Mouse (Mus musculus): ENCODE measurements around the gene Casq2. TPM values are rescaled to one million over a fixed set of nuclear protein-coding genes. Genes with fewer than 3 reads are reported as not detected.

Gene Casq2
- total and polyA plus RNA-seq, 3 experiments: 361 to 848 (median 833) TPM

DNA sequence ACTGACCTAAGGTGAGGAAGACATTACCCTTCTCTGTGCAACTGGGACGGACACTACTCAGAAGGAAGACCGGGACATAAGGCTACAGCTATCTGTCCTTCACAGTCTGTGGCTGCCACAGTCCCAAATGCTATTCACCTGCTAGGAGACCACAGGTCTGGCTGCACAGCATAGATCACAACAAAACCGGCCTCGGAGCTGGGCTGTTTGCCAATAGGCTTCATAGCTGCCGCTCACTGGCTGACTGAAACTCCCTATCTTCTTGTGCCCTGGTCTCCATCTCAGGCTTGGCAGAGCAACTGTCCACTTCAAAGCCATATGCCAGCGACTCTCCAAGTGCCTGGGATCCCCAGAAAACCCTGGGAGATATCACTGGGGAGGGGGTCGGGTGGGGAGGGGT lies 94.5 kb downstream of the Casq2 start:
- intact Hi-C loops (cut with DNase I): no loop called here
- no peaks in the 10 kb centered on the region for H3K4me1 ChIP-seq (ENCODE audit: control insufficient read depth, insufficient read depth, low read length)
- no peaks in the 10 kb centered on the region for H3K27me3 ChIP-seq (ENCODE audit: control insufficient read depth, insufficient read depth, low read length)
- peak in 1 of 2 experiments; percentile 68 for DNase-seq
- 44% methylated on average over 7 of the region's 7 CpGs for WGBS
- no peak overlapping the region for H3K4me3 ChIP-seq
- no peak overlapping the region for H3K9ac ChIP-seq (ENCODE audit: low read depth, low read length)
- TF ChIP-seq EP300 (IDR thresholded peaks at IDR 0.05; ENCODE audit: insufficient read depth, low read depth, low read length) (0 out of 2 replicates have a peak, but pooled peaks have one; percentile 7), POLR2A (IDR thresholded peaks at IDR 0.05; ENCODE audit: insufficient read depth, low read depth, low read length) (no peak), CTCF (IDR thresholded peaks at IDR 0.05) (no peak)
- no peaks in the 10 kb centered on the region for H3K36me3 ChIP-seq (ENCODE audit: control insufficient read depth, insufficient read depth, low read length)
- H3K79me2 ChIP-seq (replicated peaks; ENCODE audit: control insufficient read depth, insufficient read depth, low read length): peaks cover 1% of the 10 kb centered on the region; the same call in 1 of the 2 replicates
- no peak overlapping the region for H3K27ac ChIP-seq

DNA sequence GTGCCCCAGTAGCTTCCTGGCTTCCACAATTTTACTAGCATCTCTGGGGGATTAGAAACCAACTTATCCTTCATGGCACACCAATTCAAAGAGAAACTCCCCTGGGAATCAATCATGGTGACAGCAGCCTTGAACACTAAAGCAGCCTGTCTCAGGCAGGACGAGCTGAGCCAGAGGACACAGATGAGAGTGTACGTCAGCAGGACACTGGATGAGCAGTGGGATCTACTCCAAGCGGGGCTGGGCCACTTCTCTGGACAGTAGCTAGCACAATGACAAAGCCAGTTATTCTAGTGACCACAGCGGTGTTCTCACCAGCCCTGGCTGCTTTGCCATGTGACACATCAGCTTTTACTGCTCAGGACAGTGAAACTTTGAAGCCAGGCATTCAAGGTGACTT lies 95.0 kb downstream of the Casq2 start:
- H3K36me3 ChIP-seq (ENCODE audit: control insufficient read depth, insufficient read depth, low read length): no peaks in the 10 kb centered on the region
- TF ChIP-seq EP300 (IDR thresholded peaks at IDR 0.05; ENCODE audit: insufficient read depth, low read depth, low read length) (no peak), POLR2A (IDR thresholded peaks at IDR 0.05; ENCODE audit: insufficient read depth, low read depth, low read length) (no peak), CTCF (IDR thresholded peaks at IDR 0.05) (no peak)
- no peaks in the 10 kb centered on the region for H3K4me1 ChIP-seq (ENCODE audit: control insufficient read depth, insufficient read depth, low read length)
- H3K27me3 ChIP-seq (ENCODE audit: control insufficient read depth, insufficient read depth, low read length): no peaks in the 10 kb centered on the region
- no peak overlapping the region for H3K27ac ChIP-seq
- WGBS: 69% methylated on average over 4 of the region's 4 CpGs
- DNase-seq: no peak
- H3K79me2 ChIP-seq (replicated peaks; ENCODE audit: control insufficient read depth, insufficient read depth, low read length): peaks cover 1% of the 10 kb centered on the region; the same call in 1 of the 2 replicates
- intact Hi-C loops (cut with DNase I): no loop called here
- H3K9ac ChIP-seq (ENCODE audit: low read depth, low read length): no peak overlapping the region
- no peak overlapping the region for H3K4me3 ChIP-seq

DNA sequence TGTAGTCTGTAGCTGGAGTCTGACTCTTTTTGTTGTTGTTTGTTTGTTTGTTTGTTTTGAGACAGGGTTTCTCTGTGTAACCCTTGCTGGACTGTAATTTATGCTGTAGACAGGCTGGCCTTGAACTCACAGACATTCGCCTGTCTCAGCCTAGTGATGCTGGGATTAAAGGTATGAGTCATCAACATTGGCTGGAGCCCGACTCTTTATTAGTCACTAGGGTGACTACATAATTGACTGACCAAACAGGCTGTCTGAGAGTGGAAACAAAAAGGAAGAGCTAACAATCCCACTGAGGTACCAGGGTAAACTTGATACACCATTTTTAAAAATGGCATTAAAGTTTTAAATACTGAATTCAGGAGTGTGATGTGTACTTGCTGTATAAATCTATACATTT lies 96.4 kb downstream of the Casq2 start:
- TF ChIP-seq POLR2A (IDR thresholded peaks at IDR 0.05; ENCODE audit: insufficient read depth, low read depth, low read length) (no peak), EP300 (IDR thresholded peaks at IDR 0.05; ENCODE audit: insufficient read depth, low read depth, low read length) (no peak)
- intact Hi-C loops (cut with DNase I): no loop called here
- Histone ChIP-seq H3K36me3 (ENCODE audit: control insufficient read depth, insufficient read depth, low read length) (no peaks in the 10 kb centered on the region; the same call in 1 of the 2 replicates), H3K27me3 (ENCODE audit: control insufficient read depth, insufficient read depth, low read length) (no peaks in the 10 kb centered on the region), H3K27ac (no peak overlapping the region), H3K79me2 (replicated peaks; ENCODE audit: control insufficient read depth, insufficient read depth, low read length) (peaks cover 1% of the 10 kb centered on the region; the same call in 1 of the 2 replicates), H3K4me1 (ENCODE audit: control insufficient read depth, insufficient read depth, low read length) (no peaks in the 10 kb centered on the region), H3K9ac (ENCODE audit: low read depth, low read length) (no peak overlapping the region), H3K4me3 (no peak overlapping the region)
- DNase-seq: no peak
- 82% methylated on average over 2 of the region's 2 CpGs for WGBS

DNA sequence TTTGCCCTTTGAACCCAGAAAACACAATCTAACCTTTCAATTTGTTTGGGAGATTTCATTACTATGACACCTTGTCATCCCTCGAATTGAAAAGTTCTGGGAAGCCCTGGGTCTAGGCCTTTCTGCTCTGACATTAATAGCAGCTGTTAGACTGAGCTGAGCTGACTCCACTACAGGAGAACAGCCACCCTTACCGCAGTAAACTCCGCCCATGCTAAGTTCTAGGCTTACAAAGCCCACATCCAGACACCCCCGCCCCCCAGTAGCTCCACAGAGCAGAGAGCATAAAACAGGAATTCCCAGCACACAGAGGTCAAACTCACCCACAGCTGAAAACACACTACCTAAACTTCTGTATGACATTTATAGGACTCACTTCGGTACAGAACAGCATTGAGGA lies 98.5 kb downstream of the Casq2 start:
- H3K4me1 ChIP-seq (ENCODE audit: control insufficient read depth, insufficient read depth, low read length): peaks cover 2% of the 10 kb centered on the region; the same call in 1 of the 2 replicates
- intact Hi-C loops (cut with DNase I): no loop called here
- H3K27me3 ChIP-seq (ENCODE audit: control insufficient read depth, insufficient read depth, low read length): no peaks in the 10 kb centered on the region
- DNase-seq: no peak
- no peak overlapping the region for H3K9ac ChIP-seq (ENCODE audit: low read depth, low read length)
- TF ChIP-seq CTCF (IDR thresholded peaks at IDR 0.05) (no peak), EP300 (IDR thresholded peaks at IDR 0.05; ENCODE audit: insufficient read depth, low read depth, low read length) (no peak), POLR2A (IDR thresholded peaks at IDR 0.05; ENCODE audit: insufficient read depth, low read depth, low read length) (no peak)
- no peak overlapping the region for H3K4me3 ChIP-seq
- WGBS: 77% methylated on average over 5 of the region's 5 CpGs
- no peaks in the 10 kb centered on the region; the same call in 1 of the 2 replicates for H3K79me2 ChIP-seq (replicated peaks; ENCODE audit: control insufficient read depth, insufficient read depth, low read length)
- peaks cover 6% of the 10 kb centered on the region; the same call in 1 of the 2 replicates for H3K36me3 ChIP-seq (ENCODE audit: control insufficient read depth, insufficient read depth, low read length)
- H3K27ac ChIP-seq: no peak overlapping the region

DNA sequence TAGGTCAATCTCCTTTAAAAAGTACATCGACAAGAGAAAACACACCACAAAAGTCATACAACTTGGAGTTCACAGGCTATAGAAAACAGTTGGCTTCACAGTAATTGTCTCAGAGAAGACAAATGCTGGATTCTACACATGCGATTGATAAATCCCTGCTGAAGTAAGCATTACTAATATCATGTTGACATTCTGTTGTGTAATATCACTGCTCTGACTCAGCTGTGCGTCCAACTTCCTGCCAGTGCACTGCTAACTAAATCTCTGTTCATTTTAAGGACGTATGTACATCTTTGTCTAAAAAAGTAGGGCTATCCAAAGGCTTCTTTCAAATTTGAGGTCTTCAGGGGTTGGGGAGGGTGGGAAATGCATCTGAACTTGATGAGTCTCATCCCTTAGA lies 101.2 kb downstream of the Casq2 start:
- no peak for TF ChIP-seq EP300 (IDR thresholded peaks at IDR 0.05; ENCODE audit: insufficient read depth, low read depth, low read length)
- TF ChIP-seq POLR2A (IDR thresholded peaks at IDR 0.05; ENCODE audit: insufficient read depth, low read depth, low read length): no peak
- TF ChIP-seq CTCF (IDR thresholded peaks at IDR 0.05): no peak
- Histone ChIP-seq H3K4me1 (ENCODE audit: control insufficient read depth, insufficient read depth, low read length) (peaks cover 10% of the 10 kb centered on the region), H3K9ac (ENCODE audit: low read depth, low read length) (no peak overlapping the region), H3K27ac (no peak overlapping the region), H3K4me3 (no peak overlapping the region), H3K27me3 (ENCODE audit: control insufficient read depth, insufficient read depth, low read length) (no peaks in the 10 kb centered on the region), H3K79me2 (replicated peaks; ENCODE audit: control insufficient read depth, insufficient read depth, low read length) (peaks cover 2% of the 10 kb centered on the region; the same call in 1 of the 2 replicates), H3K36me3 (ENCODE audit: control insufficient read depth, insufficient read depth, low read length) (peaks cover 6% of the 10 kb centered on the region)
- 79% methylated on average over 4 of the region's 4 CpGs for WGBS
- DNase-seq: no peak
- intact Hi-C loops (cut with DNase I): loop anchor here (2.0 kb wide), 1 partner anchor 17 kb away; no protein-coding TSS in a partner anchor

DNA sequence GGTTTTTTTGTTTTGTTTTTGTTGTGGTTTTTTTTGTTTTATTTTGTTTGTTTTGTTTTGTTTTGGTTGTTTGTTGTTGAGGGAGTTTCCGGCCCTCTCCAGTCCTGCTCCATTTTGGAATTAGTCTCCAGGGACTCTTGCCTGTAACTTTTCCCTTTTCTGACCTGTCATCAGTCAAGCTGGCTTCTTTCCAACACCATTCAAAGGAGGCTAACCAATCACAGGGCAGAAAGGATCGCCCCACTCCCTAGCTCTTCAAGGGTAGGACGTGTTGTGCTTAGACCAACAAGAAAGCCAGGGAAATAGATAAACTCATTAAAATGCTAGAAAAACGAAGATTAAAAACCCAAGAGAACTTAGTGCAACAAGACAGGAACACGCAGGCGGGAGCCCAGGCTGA lies 102.8 kb downstream of the Casq2 start:
- no peak for DNase-seq
- Histone ChIP-seq H3K79me2 (replicated peaks; ENCODE audit: control insufficient read depth, insufficient read depth, low read length) (peaks cover 2% of the 10 kb centered on the region; the same call in 1 of the 2 replicates), H3K4me3 (no peak overlapping the region), H3K36me3 (ENCODE audit: control insufficient read depth, insufficient read depth, low read length) (peaks cover 6% of the 10 kb centered on the region), H3K4me1 (ENCODE audit: control insufficient read depth, insufficient read depth, low read length) (peaks cover 19% of the 10 kb centered on the region), H3K27ac (no peak overlapping the region), H3K27me3 (ENCODE audit: control insufficient read depth, insufficient read depth, low read length) (no peaks in the 10 kb centered on the region), H3K9ac (ENCODE audit: low read depth, low read length) (no peak overlapping the region)
- TF ChIP-seq POLR2A (IDR thresholded peaks at IDR 0.05; ENCODE audit: insufficient read depth, low read depth, low read length) (no peak), EP300 (IDR thresholded peaks at IDR 0.05; ENCODE audit: insufficient read depth, low read depth, low read length) (no peak), CTCF (IDR thresholded peaks at IDR 0.05) (no peak)
- 29% methylated on average over 6 of the region's 6 CpGs for WGBS
- intact Hi-C loops (cut with DNase I): no loop called here
